Mouse (Mus musculus): ENCODE data around the gene Pdzk1. TPM values are rescaled to one million over a fixed set of nuclear protein-coding genes. Genes with fewer than 3 reads are reported as not detected.

Gene Pdzk1
- polyA plus RNA-seq, 1 experiment from 2014 or later: 16.0 TPM

GRCm38 (mm10) chr3:96845191-96845590 lies 16.1 kb downstream of the Pdzk1 start:
- WGBS: 90% methylated on average over 6 of the region's 6 CpGs
- Histone ChIP-seq H3K9me3 (no peaks in the 10 kb centered on the region), H3K27ac (no peak overlapping the region), H3K4me3 (replicated peaks) (no peak overlapping the region), H3K4me2 (replicated peaks) (no peak overlapping the region), H3K27me3 (replicated peaks) (no peaks in the 10 kb centered on the region), H3K9ac (no peak overlapping the region), H3K36me3 (no peaks in the 10 kb centered on the region), H3K4me1 (replicated peaks) (no peaks in the 10 kb centered on the region; the same call in 1 of the 2 replicates)
- no peak for ATAC-seq

GRCm38 (mm10) chr3:96845806-96846205 lies 16.7 kb downstream of the Pdzk1 start:
- WGBS: 64% methylated on average over 9 of the region's 9 CpGs
- no peak for ATAC-seq
- no peak overlapping the region for H3K9ac ChIP-seq

GRCm38 (mm10) chr3:96846985-96847384 lies 17.9 kb downstream of the Pdzk1 start:
- WGBS: 89% methylated on average over 12 of the region's 12 CpGs
- no peaks in the 10 kb centered on the region for H3K27me3 ChIP-seq (replicated peaks)
- H3K27ac ChIP-seq: no peak overlapping the region
- H3K9ac ChIP-seq: no peak overlapping the region
- ATAC-seq: no peak
- H3K4me2 ChIP-seq (replicated peaks): no peak overlapping the region
- H3K9me3 ChIP-seq: no peaks in the 10 kb centered on the region
- no peak overlapping the region for H3K4me3 ChIP-seq (replicated peaks)
- no peaks in the 10 kb centered on the region for H3K36me3 ChIP-seq
- H3K4me1 ChIP-seq (replicated peaks): no peaks in the 10 kb centered on the region; the same call in 1 of the 2 replicates

More at GRCm38 (mm10) chr3:96845806-96846205, 16.7 kb downstream of the Pdzk1 start:
- Histone ChIP-seq H3K4me1 (replicated peaks) (no peaks in the 10 kb centered on the region; the same call in 1 of the 2 replicates), H3K9me3 (no peaks in the 10 kb centered on the region), H3K27me3 (replicated peaks) (no peaks in the 10 kb centered on the region), H3K4me2 (replicated peaks) (no peak overlapping the region), H3K36me3 (no peaks in the 10 kb centered on the region), H3K27ac (no peak overlapping the region), H3K4me3 (replicated peaks) (no peak overlapping the region)

- ATAC-seq: no peak
- Histone ChIP-seq H3K36me3 (no peaks in the 10 kb centered on the region), H3K9ac (no peak overlapping the region), H3K27me3 (replicated peaks) (no peaks in the 10 kb centered on the region), H3K4me3 (replicated peaks) (no peak overlapping the region), H3K4me1 (replicated peaks) (no peaks in the 10 kb centered on the region; the same call in 1 of the 2 replicates), H3K4me2 (replicated peaks) (no peak overlapping the region), H3K9me3 (no peaks in the 10 kb centered on the region), H3K27ac (no peak overlapping the region)
- 20% methylated on average over 6 of the region's 6 CpGs for WGBS
Observed at GRCm38 (mm10) chr3:96847661-96848060, 18.6 kb downstream of the Pdzk1 start.

GRCm38 (mm10) chr3:96848470-96848869 lies 19.4 kb downstream of the Pdzk1 start:
- no peak for ATAC-seq
- Histone ChIP-seq H3K9ac (no peak overlapping the region), H3K4me1 (replicated peaks) (no peaks in the 10 kb centered on the region; the same call in 1 of the 2 replicates), H3K4me3 (replicated peaks) (no peak overlapping the region), H3K36me3 (no peaks in the 10 kb centered on the region), H3K4me2 (replicated peaks) (no peak overlapping the region), H3K27ac (no peak overlapping the region), H3K9me3 (no peaks in the 10 kb centered on the region), H3K27me3 (replicated peaks) (no peaks in the 10 kb centered on the region)
- WGBS: 92% methylated on average over 7 of the region's 8 CpGs

GRCm38 (mm10) chr3:96849168-96849727 lies 20.2 kb downstream of the Pdzk1 start:
- peak; percentile 43; the same call in 1 of the 2 replicates for ATAC-seq
- H3K4me1 ChIP-seq (replicated peaks): no peaks in the 10 kb centered on the region; the same call in 1 of the 2 replicates

GRCm38 (mm10) chr3:96852561-96852960 lies 23.5 kb downstream of the Pdzk1 start:
- Histone ChIP-seq H3K4me2 (replicated peaks) (no peak overlapping the region), H3K36me3 (no peaks in the 10 kb centered on the region), H3K9me3 (no peaks in the 10 kb centered on the region), H3K27ac (no peak overlapping the region), H3K4me3 (replicated peaks) (no peak overlapping the region), H3K27me3 (replicated peaks) (no peaks in the 10 kb centered on the region), H3K9ac (no peak overlapping the region), H3K4me1 (replicated peaks) (no peaks in the 10 kb centered on the region; the same call in 1 of the 2 replicates)
- no peak for ATAC-seq
- 67% methylated on average over 6 of the region's 6 CpGs for WGBS

More at GRCm38 (mm10) chr3:96849168-96849727, 20.2 kb downstream of the Pdzk1 start:
- no peaks in the 10 kb centered on the region for H3K36me3 ChIP-seq
- no peaks in the 10 kb centered on the region for H3K9me3 ChIP-seq
- H3K27me3 ChIP-seq (replicated peaks): no peaks in the 10 kb centered on the region
- WGBS: 84% methylated on average over 2 of the region's 2 CpGs
- H3K9ac ChIP-seq: no peak overlapping the region
- no peak overlapping the region for H3K4me3 ChIP-seq (replicated peaks)
- no peak overlapping the region for H3K4me2 ChIP-seq (replicated peaks)
- no peak overlapping the region for H3K27ac ChIP-seq

GRCm38 (mm10) chr3:96854376-96854775 lies 25.3 kb downstream of the Pdzk1 start:
- H3K4me1 ChIP-seq (replicated peaks): no peaks in the 10 kb centered on the region
- H3K36me3 ChIP-seq: no peaks in the 10 kb centered on the region
- H3K27me3 ChIP-seq (replicated peaks): no peaks in the 10 kb centered on the region
- ATAC-seq: 0 out of 2 replicates have a peak, but pooled peaks have one; percentile 39
- WGBS: 74% methylated on average over 4 of the region's 4 CpGs
- H3K9me3 ChIP-seq: no peaks in the 10 kb centered on the region
- no peak overlapping the region for H3K4me3 ChIP-seq (replicated peaks)
- no peak overlapping the region for H3K9ac ChIP-seq
- no peak overlapping the region for H3K4me2 ChIP-seq (replicated peaks)
- H3K27ac ChIP-seq: no peak overlapping the region

GRCm38 (mm10) chr3:96855833-96856232 lies 26.7 kb downstream of the Pdzk1 start:
- H3K4me3 ChIP-seq (replicated peaks): no peak overlapping the region
- no peak for ATAC-seq
- no peaks in the 10 kb centered on the region for H3K9me3 ChIP-seq
- no peak overlapping the region for H3K27ac ChIP-seq
- no peaks in the 10 kb centered on the region for H3K36me3 ChIP-seq
- 84% methylated on average over 3 of the region's 3 CpGs for WGBS
- H3K27me3 ChIP-seq (replicated peaks): no peaks in the 10 kb centered on the region
- H3K4me1 ChIP-seq (replicated peaks): no peaks in the 10 kb centered on the region
- no peak overlapping the region for H3K9ac ChIP-seq
- no peak overlapping the region for H3K4me2 ChIP-seq (replicated peaks)

- ATAC-seq: no peak
Observed at GRCm38 (mm10) chr3:96860498-96860897, 31.4 kb downstream of the Pdzk1 start.

GRCm38 (mm10) chr3:96867863-96868262 lies 38.8 kb downstream of the Pdzk1 start:
- Histone ChIP-seq H3K4me1 (replicated peaks) (no peaks in the 10 kb centered on the region), H3K27ac (no peak overlapping the region), H3K4me3 (replicated peaks) (no peak overlapping the region), H3K9me3 (no peaks in the 10 kb centered on the region), H3K9ac (no peak overlapping the region), H3K27me3 (replicated peaks) (no peaks in the 10 kb centered on the region), H3K4me2 (replicated peaks) (no peak overlapping the region), H3K36me3 (peaks cover 21% of the 10 kb centered on the region)
- WGBS: 92% methylated on average over 3 of the region's 3 CpGs
- no peak for ATAC-seq

More at GRCm38 (mm10) chr3:96860498-96860897, 31.4 kb downstream of the Pdzk1 start:
- H3K4me1 ChIP-seq (replicated peaks): no peaks in the 10 kb centered on the region
- no peak overlapping the region for H3K4me3 ChIP-seq (replicated peaks)
- no peaks in the 10 kb centered on the region for H3K9me3 ChIP-seq
- 88% methylated on average over 5 of the region's 5 CpGs for WGBS
- no peaks in the 10 kb centered on the region for H3K36me3 ChIP-seq
- no peak overlapping the region for H3K9ac ChIP-seq
- no peaks in the 10 kb centered on the region for H3K27me3 ChIP-seq (replicated peaks)
- H3K4me2 ChIP-seq (replicated peaks): no peak overlapping the region
- H3K27ac ChIP-seq: no peak overlapping the region

- H3K9ac ChIP-seq: no peak overlapping the region
- H3K4me3 ChIP-seq (replicated peaks): no peak overlapping the region
- 92% methylated on average over 8 of the region's 8 CpGs for WGBS
- H3K4me1 ChIP-seq (replicated peaks): no peaks in the 10 kb centered on the region
- no peaks in the 10 kb centered on the region for H3K9me3 ChIP-seq
- peaks cover 24% of the 10 kb centered on the region for H3K36me3 ChIP-seq
- no peaks in the 10 kb centered on the region for H3K27me3 ChIP-seq (replicated peaks)
- no peak overlapping the region for H3K27ac ChIP-seq
- H3K4me2 ChIP-seq (replicated peaks): no peak overlapping the region
- no peak for ATAC-seq
Observed at GRCm38 (mm10) chr3:96868566-96868965, 39.5 kb downstream of the Pdzk1 start.

GRCm38 (mm10) chr3:96869091-96869490 lies 40.0 kb downstream of the Pdzk1 start:
- 93% methylated on average over 7 of the region's 7 CpGs for WGBS
- no peaks in the 10 kb centered on the region for H3K9me3 ChIP-seq
- H3K4me3 ChIP-seq (replicated peaks): no peak overlapping the region
- peaks cover 27% of the 10 kb centered on the region for H3K36me3 ChIP-seq
- H3K9ac ChIP-seq: no peak overlapping the region
- H3K4me2 ChIP-seq (replicated peaks): no peak overlapping the region
- no peaks in the 10 kb centered on the region for H3K27me3 ChIP-seq (replicated peaks)
- no peaks in the 10 kb centered on the region for H3K4me1 ChIP-seq (replicated peaks)
- H3K27ac ChIP-seq: no peak overlapping the region
- no peak for ATAC-seq
